Mouse (Mus musculus): ENCODE results near the gene Chrna10.

The Chrna10 gene

DNA sequence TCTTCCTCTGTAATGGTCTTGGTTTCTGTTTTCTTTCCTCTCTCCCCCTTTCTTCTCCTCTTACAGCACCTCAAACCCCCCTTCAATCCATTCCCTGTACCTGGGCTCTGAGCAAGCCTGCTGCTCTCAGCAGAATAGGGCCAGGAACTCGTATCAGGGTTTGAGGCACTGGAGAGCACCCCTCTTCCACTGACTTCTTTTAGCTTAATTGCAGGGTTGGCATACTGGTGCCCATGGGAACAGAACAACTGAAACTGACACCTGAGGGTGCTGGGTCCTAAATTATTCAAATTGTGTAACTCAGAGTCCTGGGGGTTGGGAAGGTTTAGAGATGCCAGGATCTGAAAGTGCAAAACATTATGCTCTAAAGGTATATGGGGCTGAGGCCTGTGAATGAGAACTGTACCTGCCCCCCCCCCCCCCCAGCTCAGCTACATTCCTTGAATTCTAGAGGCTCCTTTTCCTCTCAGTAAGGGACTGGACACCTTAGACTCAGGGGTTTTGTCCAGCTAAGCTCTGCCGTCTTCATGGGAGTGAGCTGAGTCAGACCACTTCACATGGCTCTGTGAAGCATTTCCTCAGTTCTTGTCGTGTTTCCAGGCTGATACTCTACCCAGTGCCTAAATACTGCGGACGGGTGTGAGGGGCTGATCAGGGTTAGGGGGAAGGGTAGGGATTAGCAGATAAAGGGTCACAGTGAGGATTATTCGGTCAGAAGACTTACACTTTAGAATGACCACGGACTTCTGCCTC is at the start of gene Chrna10:
Chrna10 (minus strand) TSS at position 250 of the 753 bp plus-strand sequence.
- DNase-seq (ENCODE audit: low read depth, low spot score), result no peak

DNA sequence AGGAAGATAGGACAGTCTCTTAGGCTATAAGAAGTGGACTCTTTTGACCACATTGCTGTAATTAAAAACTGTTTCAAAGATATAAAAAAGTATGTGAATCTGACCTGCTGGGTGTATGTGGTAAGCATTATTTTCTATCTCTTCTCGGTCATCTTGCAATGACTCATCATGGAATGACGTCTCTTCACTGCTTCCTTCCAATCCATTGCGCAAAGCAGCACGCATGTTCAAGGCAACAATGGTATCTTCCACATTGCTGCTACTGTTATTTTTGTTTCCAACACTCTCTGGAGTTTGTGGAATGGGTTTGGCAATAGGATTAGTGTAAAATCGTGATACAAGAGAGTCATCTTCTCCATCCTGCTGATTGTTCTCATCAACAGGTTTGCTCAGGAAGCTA is 37.1 kb upstream of the Chrna10 start:
- DNase-seq (ENCODE audit: low read depth, low spot score), result no peak

DNA sequence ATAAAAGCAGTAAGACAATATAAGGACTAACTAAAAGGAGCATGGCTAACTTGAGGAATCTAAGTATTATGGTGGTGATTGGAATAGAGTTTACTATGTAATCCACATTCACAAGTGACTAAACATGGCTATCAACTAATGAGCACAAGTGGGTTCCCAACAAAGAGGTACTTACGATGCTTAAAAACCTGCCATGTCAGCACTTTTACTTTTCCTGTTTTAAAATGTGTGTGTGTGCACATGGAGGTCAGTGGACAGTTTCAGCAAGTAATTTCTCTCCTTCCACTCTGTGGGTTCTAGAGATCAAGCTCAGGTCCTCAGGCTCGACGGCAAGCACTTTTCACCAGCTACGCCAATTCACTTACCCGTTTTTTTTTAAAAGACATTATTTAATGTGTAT is 21.3 kb upstream of the Chrna10 start:
- no peak for DNase-seq (ENCODE audit: low read depth, low spot score)

DNA sequence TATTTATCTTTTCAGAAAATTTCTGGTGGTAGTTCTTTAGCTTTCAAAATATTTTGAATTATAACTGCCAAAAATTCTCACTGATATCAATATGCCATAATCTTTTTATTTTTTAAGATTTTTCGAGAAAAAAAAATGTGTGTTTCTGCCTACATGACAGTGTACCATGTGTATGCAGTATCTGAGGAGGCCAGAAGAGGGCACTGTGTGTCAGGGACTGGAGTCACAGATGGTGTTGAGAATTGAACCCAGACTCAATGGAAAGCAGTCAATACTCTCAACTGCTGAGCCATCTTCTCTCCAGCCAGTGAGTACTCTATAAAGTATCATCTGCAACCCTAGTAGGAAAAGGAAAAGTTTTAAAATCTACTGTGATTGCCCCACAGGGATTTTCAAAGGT is 20.8 kb upstream of the Chrna10 start:
- DNase-seq (ENCODE audit: low read depth, low spot score), result peak; percentile 4

DNA sequence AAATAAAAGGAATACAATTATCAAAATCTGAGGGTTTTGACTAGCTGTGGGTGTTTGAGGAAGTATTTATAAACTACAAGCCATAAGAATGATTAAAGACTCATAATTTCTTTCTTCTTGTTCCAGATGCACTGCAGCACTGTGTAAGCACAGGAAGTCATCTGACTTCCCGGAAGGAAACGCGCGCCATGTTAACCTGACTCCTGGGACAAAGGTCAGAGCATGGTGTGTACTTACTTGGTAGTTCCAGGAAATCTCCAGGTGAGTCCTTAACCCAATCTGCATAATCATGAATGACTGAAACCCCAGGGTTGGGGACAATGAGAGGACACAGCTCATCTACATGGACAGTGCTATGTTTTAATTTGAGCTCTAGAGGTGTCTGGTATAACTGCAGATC is 15.8 kb upstream of the Chrna10 start:
- DNase-seq (ENCODE audit: low read depth, low spot score), result no peak

DNA sequence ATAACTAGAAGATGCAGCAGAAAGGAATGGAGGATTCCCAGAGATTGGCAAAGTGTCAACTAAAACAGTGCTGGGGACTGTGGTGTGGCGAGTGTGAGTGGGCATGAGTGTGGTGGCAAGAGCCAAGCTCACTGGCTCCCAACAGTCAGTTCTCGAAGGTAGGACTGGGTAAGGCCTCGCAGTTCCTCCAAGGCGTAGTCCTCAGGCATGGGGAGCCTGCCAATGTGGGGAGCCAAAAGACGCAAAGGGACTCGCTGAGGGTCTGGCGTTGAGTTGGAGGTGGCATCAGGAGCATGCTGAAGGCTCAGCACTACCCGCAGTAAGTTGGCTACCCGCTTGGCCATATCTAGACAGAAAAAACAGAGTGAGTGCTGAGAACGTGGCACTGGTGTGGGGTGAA is 3.7 kb upstream of the Chrna10 start:
- no peak for DNase-seq (ENCODE audit: low read depth, low spot score)

DNA sequence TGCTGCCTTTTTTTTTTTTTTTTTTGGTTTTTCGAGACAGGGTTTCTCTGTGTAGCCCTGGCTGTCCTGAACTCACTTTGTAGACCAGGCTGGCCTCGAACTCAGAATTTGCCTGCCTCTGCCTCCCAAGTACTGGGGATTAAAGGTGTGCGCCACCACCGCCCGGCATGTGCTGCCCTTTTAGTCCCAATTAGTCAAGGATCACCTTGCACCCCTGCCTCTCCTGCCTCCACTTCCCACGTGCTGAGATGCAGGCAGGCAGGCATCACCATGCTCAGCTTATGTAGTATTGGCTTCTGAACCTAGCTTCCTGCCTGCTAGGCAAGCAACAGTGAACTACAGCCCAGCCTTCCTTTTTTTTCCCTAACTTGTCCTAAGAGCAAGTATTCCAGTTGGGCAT is 754 bp upstream of the Chrna10 start:
- DNase-seq (ENCODE audit: low read depth, low spot score), result no peak

DNA sequence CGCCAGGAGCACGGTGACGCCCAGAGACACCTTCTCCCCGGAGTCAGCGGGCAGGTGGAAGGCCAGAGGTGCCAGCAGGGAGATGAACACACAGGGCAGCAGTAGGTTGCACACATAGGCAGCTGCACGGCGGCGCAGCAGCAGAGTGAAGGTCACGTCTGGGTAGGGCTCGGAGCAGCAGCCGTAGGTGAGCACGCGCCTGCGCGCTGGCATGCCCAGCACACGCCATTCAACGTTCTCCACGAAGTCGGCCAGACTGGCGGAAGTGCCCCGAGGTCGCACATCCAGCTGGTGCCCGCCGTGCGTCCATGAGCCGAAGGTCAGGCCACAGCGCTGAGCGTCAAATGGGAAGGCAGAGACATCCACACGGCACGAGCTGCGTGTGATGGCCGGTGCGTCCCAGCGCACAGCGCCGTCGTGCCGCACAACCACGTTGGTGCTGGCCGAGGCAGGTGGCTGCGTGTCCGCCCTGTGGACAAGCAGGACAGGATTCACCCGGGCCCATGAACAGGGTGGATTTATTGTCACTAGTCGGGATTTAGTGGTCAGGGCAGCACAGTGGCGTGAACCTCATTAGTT is 3.4 kb downstream of the Chrna10 start:
- DNase-seq (ENCODE audit: low read depth, low spot score), result no peak

DNA sequence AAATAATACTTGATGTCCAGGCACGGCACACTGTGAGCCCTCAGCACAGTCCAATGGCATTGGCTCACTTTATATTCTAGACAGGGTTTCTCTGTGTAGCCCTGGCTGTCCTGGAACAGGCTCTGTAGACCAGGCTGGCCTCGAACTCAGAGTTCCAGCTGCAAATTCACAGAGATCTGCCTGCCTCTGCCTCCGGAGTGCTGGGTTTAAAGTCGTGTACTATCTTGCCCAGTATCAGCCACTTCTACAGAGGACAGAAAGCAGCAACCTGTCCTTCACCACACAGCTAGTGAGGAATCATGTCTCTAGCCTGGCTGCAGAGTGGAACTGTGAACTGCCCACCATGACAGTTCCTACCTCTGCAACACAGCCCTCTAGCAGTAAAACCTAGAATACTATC is 6.9 kb downstream of the Chrna10 start:
- no peak for DNase-seq (ENCODE audit: low read depth, low spot score)

DNA sequence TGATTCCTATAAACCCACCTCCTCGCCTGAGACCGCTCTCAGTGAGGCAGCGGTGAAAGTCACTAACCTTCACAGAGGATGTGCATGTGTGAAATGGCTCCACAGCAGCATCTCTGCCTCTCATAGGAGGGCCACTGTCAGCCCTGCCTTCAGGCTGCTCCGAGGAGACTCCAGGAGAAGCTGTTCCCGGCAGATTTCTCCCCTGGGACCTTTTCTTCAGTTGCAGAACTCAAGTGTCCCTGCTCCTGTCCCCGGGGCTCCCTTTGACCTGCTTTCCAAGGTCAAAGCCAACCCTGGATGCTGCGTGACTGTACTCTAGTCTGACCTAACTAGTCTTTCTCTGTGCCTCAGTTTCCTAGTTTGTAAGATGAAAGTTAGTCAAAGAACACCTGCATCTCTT is 7.5 kb downstream of the Chrna10 start, which contains the start of gene Art5:
Art5 (minus strand) TSS at position 319 of the 400 bp plus-strand sequence.
- DNase-seq (ENCODE audit: low read depth, low spot score), result no peak

DNA sequence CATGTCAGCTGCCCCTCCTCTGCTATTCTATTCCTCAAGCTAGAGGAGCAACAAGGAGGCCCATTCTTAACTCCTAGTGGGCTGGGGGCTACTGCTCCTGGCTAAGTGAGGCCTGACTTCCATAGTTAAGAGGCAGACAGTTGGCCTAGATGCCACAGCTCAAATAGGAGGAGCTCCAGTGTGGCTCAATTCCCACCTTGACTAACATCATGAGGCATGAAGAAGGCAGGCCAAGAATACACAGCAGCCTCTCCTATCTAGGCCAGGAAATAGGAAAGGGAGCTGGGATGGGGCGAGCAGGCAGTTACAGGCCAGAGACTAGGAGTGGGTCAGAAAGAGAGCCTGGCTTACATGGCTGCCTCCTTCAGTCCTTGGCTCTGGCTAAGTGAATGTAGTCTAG is 8.4 kb downstream of the Chrna10 start:
- DNase-seq (ENCODE audit: low read depth, low spot score), result no peak

DNA sequence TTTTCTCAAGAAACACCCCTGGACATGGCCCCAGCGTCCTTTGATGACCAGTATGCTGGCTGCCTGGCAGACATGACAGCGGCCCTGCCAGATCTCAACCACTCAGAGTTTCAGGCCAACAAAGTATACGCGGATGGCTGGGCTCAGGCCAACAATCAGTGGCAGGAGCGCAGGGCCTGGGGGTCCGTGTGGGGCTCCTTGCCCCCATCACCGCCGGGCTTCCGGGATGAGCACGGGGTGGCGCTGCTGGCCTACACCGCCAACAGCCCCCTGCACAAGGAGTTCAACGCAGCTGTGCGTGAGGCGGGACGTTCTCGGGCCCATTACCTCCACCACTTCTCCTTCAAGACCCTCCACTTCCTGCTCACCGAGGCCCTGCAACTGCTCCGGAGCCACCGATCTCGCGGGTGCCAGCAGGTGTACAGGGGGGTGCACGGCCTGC is 9.9 kb downstream of the Chrna10 start:
- no peak for DNase-seq (ENCODE audit: low read depth, low spot score)

DNA sequence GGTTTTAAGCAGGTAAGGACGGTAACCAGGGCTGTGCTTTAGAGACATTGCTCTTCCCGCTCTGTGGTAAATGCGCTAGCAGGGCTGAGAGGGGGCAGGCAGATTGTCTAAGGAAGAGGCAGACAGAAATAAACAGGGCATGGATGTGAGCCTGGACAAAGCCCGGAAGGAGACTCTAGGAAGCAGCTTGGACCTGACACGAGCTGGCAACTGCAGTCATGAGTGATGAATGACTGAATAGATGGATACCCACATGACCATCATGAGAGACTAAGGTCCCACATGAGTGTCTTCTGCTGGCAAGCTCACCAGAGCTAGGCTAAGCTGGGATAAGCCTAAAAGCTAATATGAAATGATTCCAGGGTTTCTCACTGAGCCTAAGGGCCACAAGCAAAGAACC is 12.5 kb downstream of the Chrna10 start:
- DNase-seq (ENCODE audit: low read depth, low spot score), result peak; percentile 16

DNA sequence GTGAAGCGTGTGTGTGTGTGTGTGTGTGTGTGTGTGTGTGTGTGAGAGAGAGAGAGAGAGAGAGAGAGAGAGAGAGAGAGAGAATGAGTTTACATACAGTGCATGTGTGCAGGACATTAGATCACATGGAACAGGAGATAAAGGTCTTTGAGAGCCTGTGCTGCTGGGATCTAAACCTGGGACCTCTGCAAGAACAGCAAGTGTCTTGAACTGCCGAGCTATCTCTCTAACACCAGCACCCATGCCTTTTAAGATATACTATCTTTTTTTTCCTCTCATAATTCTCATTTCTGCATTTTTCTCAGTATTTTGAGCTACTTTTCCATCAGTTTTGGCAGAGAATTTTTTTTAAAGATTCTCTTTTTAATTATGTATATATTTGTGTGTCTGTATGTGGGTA is 13.1 kb downstream of the Chrna10 start:
- no peak for DNase-seq (ENCODE audit: low read depth, low spot score)

DNA sequence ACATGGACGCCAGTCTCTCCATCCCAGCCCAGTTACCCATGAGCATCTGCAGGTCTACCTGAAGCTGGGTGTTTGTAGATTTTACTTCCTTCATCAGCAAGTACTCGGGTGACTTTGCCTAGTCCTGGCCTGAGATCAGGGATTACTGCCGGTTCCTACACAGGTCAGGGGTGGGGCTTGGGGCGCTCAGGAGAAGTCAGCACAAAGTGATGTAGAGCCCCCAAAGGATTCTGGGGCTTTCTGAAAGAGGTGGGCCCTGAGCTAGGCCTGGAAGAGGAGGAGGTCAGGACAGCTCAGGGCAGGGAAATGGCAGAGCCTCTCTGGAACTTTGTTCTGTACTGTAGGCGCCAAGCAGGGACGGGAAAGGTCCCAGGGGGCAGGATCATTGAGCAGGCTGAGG is 13.9 kb downstream of the Chrna10 start:
- DNase-seq (ENCODE audit: low read depth, low spot score), result no peak

DNA sequence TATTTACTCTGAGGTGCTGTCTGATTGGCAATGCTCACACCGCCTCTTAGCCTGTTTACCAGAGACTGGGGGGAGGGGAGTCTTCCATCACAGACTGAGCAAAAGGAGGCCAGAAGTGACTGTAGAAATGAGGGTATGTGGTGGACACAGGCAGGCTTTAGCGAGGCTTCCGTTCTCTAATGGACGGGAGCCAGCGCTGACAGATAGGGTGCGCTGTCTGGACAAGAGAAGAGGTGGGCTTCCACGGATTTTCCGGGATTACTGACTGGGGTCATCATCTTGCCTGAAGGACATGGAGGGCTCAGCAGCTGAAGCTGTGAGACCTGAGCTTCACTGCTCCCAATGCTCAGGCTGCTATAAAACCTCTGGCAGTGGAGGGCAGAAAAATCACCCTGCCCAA is 14.4 kb downstream of the Chrna10 start:
- DNase-seq (ENCODE audit: low read depth, low spot score), result peak; percentile 24

DNA sequence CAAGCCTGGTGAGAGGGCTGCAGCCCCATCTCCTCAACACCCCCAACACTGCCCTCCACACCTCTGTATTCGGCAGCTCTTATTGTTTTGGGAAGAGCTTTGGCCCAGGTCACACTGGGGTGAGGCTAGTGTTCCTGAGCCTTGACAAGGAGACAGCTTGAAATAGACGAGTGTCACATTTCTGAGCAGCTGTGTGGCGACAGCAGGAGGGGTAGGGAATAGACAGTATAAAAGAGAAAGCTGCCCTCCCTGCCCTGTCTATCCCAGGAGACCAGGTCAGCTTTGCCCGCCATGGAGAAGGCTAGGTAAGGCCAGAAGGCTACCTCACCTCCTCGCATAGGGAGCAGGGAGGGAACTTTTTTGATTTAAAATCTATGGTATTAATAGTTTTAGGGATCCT is 15.1 kb downstream of the Chrna10 start, which contains the start of gene Art1:
Art1 (plus strand) TSS at position 257 of the 400 bp plus-strand sequence.
- no peak for DNase-seq (ENCODE audit: low read depth, low spot score)

DNA sequence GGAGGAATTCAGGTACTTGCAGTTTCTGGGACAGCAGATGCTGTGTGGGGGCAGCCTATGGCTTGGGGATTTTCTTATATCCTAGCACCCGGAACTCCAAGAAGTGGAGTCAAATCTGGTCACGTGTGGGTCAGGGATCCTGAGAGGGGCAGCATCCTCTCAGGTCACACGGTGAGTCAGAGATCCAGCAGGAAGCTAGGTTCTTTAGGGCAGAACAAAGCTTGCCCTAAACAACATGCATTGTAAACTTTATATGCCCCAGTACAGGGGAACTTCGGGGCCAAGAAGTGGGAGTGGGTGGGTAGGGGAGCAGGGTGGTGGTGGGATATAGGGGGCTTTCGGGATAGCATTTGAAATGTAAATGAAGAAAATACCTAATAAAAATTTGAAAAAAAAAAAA is 15.8 kb downstream of the Chrna10 start:
- no peak for DNase-seq (ENCODE audit: low read depth, low spot score)

DNA sequence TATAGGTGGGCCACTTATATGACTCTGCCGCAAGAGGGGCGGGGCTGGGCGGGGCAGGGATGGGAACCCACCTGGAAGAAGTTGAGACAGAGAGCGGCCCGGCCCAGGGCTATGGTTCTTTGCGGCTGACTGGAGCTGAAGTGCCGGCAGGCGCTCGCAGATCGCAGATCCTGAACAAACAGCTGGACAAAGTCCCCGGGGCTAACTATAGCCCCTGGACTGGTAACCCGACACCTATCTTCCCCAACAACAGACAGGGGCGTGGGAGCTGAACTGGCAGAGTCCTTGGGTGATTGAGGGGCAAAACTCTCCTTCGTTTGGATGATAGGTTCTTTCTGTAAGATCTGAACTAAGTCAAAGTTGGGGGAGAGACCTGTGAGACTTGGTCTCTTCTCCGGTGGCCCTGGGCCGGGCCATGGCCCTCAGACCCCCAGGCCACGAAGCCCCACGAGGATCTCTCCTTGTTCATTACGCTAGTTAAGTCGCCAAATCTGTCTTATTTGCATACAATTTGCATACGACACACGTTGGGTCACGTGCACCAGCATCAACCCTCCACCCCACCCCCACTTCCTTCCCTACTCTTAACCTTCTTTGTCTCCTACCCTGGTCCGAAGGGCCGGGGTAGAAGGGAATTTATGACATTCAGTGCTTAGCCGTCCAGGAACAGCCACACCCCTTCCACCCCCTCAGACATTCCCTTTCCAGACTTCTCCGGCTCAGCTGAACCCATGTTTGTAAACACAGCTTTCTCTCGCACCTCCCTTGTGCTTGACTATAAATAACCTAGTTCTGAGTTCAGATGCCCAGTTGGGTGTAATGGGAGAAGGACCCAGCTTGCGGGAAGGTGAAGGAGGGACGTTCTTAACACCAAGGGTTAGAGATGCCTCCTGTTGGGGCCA is 16.6 kb downstream of the Chrna10 start:
- no peak for DNase-seq (ENCODE audit: low read depth, low spot score)

DNA sequence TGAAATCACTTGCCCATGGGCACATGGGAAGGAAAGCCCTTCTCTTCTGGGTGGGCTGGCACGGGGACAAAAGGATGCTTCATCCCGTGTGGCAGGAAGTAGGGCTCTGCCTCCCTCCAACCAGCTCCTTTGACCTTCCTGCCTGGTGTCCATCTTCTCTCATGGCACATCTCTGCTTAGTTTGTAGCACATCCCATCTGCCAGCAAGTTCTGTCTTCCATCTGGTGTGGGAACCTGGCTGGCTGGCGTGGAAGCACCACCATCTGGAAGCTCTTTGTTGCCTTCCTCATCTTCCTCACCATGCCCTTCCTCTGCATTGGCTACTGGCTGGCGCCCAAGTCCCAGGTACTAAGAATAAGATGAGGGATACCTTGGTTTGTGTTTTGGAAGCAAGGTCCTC is 29.3 kb downstream of the Chrna10 start:
- no peak for DNase-seq (ENCODE audit: low read depth, low spot score)

DNA sequence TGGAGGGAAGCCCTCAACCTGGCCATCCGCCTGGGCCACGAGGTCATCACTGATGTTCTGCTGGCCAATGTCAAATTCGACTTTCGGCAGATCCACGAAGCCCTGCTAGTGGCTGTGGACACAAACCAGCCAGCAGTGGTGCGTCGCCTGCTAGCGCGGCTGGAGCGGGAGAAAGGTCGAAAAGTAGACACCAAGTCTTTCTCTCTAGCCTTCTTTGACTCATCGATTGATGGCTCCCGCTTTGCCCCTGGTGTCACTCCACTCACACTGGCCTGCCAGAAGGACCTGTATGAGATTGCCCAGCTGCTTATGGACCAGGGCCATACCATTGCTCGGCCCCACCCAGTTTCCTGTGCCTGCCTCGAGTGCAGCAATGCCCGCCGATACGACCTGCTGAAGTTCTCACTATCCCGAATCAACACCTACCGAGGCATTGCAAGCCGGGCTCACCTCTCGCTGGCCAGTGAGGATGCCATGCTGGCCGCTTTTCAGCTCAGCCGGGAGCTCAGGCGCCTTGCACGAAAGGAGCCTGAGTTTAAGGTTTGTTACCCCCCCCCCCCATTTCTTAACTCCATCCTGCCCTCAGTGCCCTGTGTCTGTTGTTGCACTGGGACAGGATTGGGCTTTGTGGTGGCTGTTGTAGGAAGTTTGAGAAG is 32.5 kb downstream of the Chrna10 start:
- DNase-seq (ENCODE audit: low read depth, low spot score), result no peak

DNA sequence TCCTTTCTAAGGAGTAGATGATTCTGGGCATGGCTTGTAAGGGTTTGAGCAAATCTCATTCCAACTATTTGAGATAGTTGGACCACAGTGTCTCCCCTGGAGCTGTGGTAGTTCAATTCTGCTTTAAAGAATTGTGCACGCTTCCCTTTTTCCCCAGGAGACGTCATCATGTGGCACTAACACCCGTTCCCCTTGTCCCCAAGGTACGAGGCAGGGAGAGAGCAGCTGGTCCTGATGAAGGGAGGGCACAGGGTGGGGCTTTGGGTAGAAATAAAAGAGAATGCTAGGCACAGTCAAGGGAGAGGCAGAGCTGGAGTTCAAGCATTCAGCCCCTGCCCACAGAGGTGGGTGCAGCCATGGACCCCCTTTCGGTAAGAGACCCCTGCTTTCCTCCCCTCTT is 33.8 kb downstream of the Chrna10 start, which contains the start of gene Trpc2:
Trpc2 (plus strand) TSS at position 301 of the 400 bp plus-strand sequence.
- no peak for DNase-seq (ENCODE audit: low read depth, low spot score)

Data from retina, postnatal 7 days (tissue).